Mouse (Mus musculus) CH12.LX (cell line): ENCODE results near the gene Ddx59. TPM values are rescaled to one million over a fixed set of nuclear protein-coding genes. Genes with fewer than 3 reads are reported as not detected.

Experiments used
- DNase-seq: peaks from one replicate; pipeline ENCODE4 v3.0.0-alpha.2; 2013; ENCODE audit errors: extremely low read depth
- H3K27ac ChIP-seq: 2 replicates; pipeline ENCODE4 v1.5.1; 2012; ENCODE audit warnings: low read depth, mild to moderate bottlenecking, control low read depth, moderate library complexity; ENCODE audit not compliant: insufficient read depth
- H3K27me3 ChIP-seq: replicated peaks from 2 replicates; pipeline ENCODE3; 2012; ENCODE audit warnings: inconsistent platforms
- H3K36me3 ChIP-seq, 2 experiments: replicated peaks in 1 of 2; 2 replicates each; pipeline versions ENCODE3 to v1.6.1; 2012; ENCODE audit warnings: inconsistent platforms in 1 of 2, low read length in 1 of 2, mild to moderate bottlenecking in 1 of 2, mixed read lengths in 1 of 2, moderate library complexity in 1 of 2; ENCODE audit not compliant: control insufficient read depth in 1 of 2, insufficient read depth in 1 of 2
- H3K4me1 ChIP-seq, 2 experiments: 2 replicates each; pipeline ENCODE4 v1.6.1; 2012; ENCODE audit warnings: inconsistent platforms in 1 of 2, moderate library complexity in 1 of 2; ENCODE audit not compliant: insufficient read depth in 2 of 2, control insufficient read depth in 1 of 2
- H3K4me2 ChIP-seq: 2 replicates; pipeline ENCODE4 v1.6.1; 2012; ENCODE audit warnings: low read depth, mild to moderate bottlenecking, control low read depth; ENCODE audit not compliant: poor library complexity, insufficient read depth, severe bottlenecking
- H3K4me3 ChIP-seq, 3 experiments: fragments of 150-350 bp in 1 of 3; sonication (generic) in 1 of 3; replicated peaks in 1 of 3; 2 replicates each; pipeline versions ENCODE3 to v1.5.1; 2011 to 2012; ENCODE audit warnings: low read depth in 2 of 3, low read length in 2 of 3, mild to moderate bottlenecking in 2 of 3, moderate library complexity in 2 of 3, control low read depth in 1 of 3, improper control_type of control experiment in 1 of 3, inconsistent platforms in 1 of 3, mixed read lengths in 1 of 3; ENCODE audit not compliant: poor library complexity in 1 of 3
- H3K79me2 ChIP-seq: replicated peaks from 2 replicates; pipeline ENCODE4 v1.6.1; 2012; ENCODE audit warnings: mild to moderate bottlenecking, moderate library complexity; ENCODE audit not compliant: control insufficient read depth, poor library complexity, insufficient read depth, severe bottlenecking; ENCODE audit errors: extremely low read depth
- H3K9ac ChIP-seq: 2 replicates; pipeline ENCODE4 v1.6.1; 2012; ENCODE audit warnings: low read depth, mild to moderate bottlenecking, control low read depth, moderate library complexity; ENCODE audit not compliant: insufficient read depth
- H3K9me3 ChIP-seq: replicated peaks from 2 replicates; pipeline ENCODE3; 2012; ENCODE audit warnings: low read length, inconsistent platforms, mixed read lengths
- CHD1 ChIP-seq: IDR thresholded peaks from 2 replicates; pipeline ENCODE4 v1.6.1; 2012; ENCODE audit warnings: low read depth, low read length, improper control_type of control experiment, inconsistent platforms
- CHD2 ChIP-seq: IDR thresholded peaks from 2 replicates; pipeline ENCODE4 v1.6.1; 2011; ENCODE audit warnings: low read length, improper control_type of control experiment
- CTCF ChIP-seq, 2 experiments: IDR thresholded peaks in 1 of 2; conservative IDR thresholded peaks in 1 of 2; 2 replicates each; pipeline ENCODE4 v1.5.1; 2011 to 2012; ENCODE audit warnings: low read depth in 2 of 2, low read length in 2 of 2, improper control_type of control experiment in 1 of 2, inconsistent platforms in 1 of 2, mild to moderate bottlenecking in 1 of 2, moderate library complexity in 1 of 2
- E2F4 ChIP-seq: IDR thresholded peaks from 2 replicates; pipeline ENCODE4 v1.6.1; 2011; ENCODE audit warnings: low read depth, low read length, improper control_type of control experiment; ENCODE audit not compliant: insufficient replicate concordance
- ELF1 ChIP-seq: IDR thresholded peaks from 2 replicates; pipeline ENCODE4 v1.6.1; 2014; ENCODE audit warnings: low read depth, mild to moderate bottlenecking, inconsistent platforms, low read length, improper control_type of control experiment
- GABPA ChIP-seq: IDR thresholded peaks from 2 replicates; pipeline ENCODE4 v1.6.1; 2012; ENCODE audit warnings: low read depth, low read length, improper control_type of control experiment, inconsistent platforms; ENCODE audit not compliant: insufficient replicate concordance
- JUND ChIP-seq: conservative IDR thresholded peaks from 2 replicates; pipeline ENCODE4 v1.6.1; 2011; ENCODE audit warnings: low read depth, low read length, improper control_type of control experiment
- KAT2A ChIP-seq: IDR thresholded peaks from 2 replicates; pipeline ENCODE4 v1.6.1; 2012; ENCODE audit warnings: low read length, improper control_type of control experiment, inconsistent platforms; ENCODE audit not compliant: insufficient replicate concordance
- MEF2A ChIP-seq: IDR thresholded peaks from 2 replicates; pipeline ENCODE4 v1.6.1; 2014; ENCODE audit warnings: low read depth, mild to moderate bottlenecking, inconsistent platforms, low read length, improper control_type of control experiment, borderline replicate concordance
- NELFE ChIP-seq: IDR thresholded peaks from 2 replicates; pipeline ENCODE4 v1.6.1; 2011; ENCODE audit warnings: low read depth, low read length, improper control_type of control experiment
- NRF1 ChIP-seq: IDR thresholded peaks from 2 replicates; pipeline ENCODE4 v1.6.1; 2014; ENCODE audit warnings: low read depth, mild to moderate bottlenecking, inconsistent platforms, low read length, improper control_type of control experiment, moderate library complexity
- PAX5 ChIP-seq: IDR thresholded peaks from 2 replicates; pipeline ENCODE4 v1.6.1; 2012; ENCODE audit warnings: low read length, inconsistent platforms, mixed read lengths
- POLR2AphosphoS2 ChIP-seq: IDR thresholded peaks from 2 replicates; pipeline ENCODE4 v1.6.1; 2011; ENCODE audit warnings: low read depth, low read length, improper control_type of control experiment
- RAD21 ChIP-seq: IDR thresholded peaks from 2 replicates; pipeline ENCODE4 v1.6.1; 2011; ENCODE audit warnings: low read depth, mild to moderate bottlenecking, low read length, improper control_type of control experiment, moderate library complexity
- SIN3A ChIP-seq: IDR thresholded peaks from 2 replicates; pipeline ENCODE4 v1.6.1; 2012; ENCODE audit warnings: low read length, improper control_type of control experiment, inconsistent platforms
- SMC3 ChIP-seq: IDR thresholded peaks from 2 replicates; pipeline ENCODE4 v1.6.1; 2011; ENCODE audit warnings: low read depth, low read length, improper control_type of control experiment
- TBP ChIP-seq: conservative IDR thresholded peaks from 2 replicates; pipeline ENCODE4 v1.6.1; 2011; ENCODE audit warnings: low read depth, low read length, improper control_type of control experiment
- TCF12 ChIP-seq: IDR thresholded peaks from 2 replicates; pipeline ENCODE4 v1.6.1; 2014; ENCODE audit warnings: low read depth, mild to moderate bottlenecking, inconsistent platforms, low read length, improper control_type of control experiment
- USF1 ChIP-seq: IDR thresholded peaks from 2 replicates; pipeline ENCODE4 v1.6.1; 2014; ENCODE audit warnings: low read depth, mild to moderate bottlenecking, inconsistent platforms, low read length, improper control_type of control experiment
- USF2 ChIP-seq: conservative IDR thresholded peaks from 2 replicates; pipeline ENCODE4 v1.6.1; 2011; ENCODE audit warnings: low read depth, low read length, improper control_type of control experiment
- ZC3H11A ChIP-seq: IDR thresholded peaks from 2 replicates; pipeline ENCODE4 v1.6.1; 2012; ENCODE audit warnings: low read depth, mild to moderate bottlenecking, inconsistent platforms, low read length, improper control_type of control experiment
- dilution Hi-C: fragments of 300-500 bp; cut with MboI; formaldehyde crosslinking; loops from 2 replicates; pipeline ENCODE4 v1.14.3; 2020; ENCODE audit warnings: low sequenced_read_pairs; ENCODE audit not compliant: extremely low pct_unique_long_range_greater_than_20kb, extremely low pct_ligation_motif_present
- in situ Hi-C: fragments of 300-500 bp; cut with MboI; formaldehyde crosslinking; loops from 3 replicates; pipeline ENCODE4 v1.14.3; 2019; ENCODE audit warnings: low sequenced_read_pairs, low pct_ligation_motif_present, low pct_unique_long_range_greater_than_20kb, mixed read lengths
- polyA plus RNA-seq: library from polyadenylated mRNA; unstranded; fragments of >175 nt; gene quantifications from 2 replicates; pipeline ENCODE4 v1.2.1, GENCODE M21; 2012; ENCODE audit warnings: low read depth; ENCODE audit not compliant: insufficient read length
- total RNA-seq, 2 experiments: library from RNA; depleted of rRNA; stranded (reverse); fragments of 300-350 nt in 1 of 2; fragments of >200 nt in 1 of 2; gene quantifications; 2 replicates each; pipeline ENCODE4 v1.2.3; 2012 to 2014

Gene Ddx59
- total and polyA plus RNA-seq, 3 experiments = 6.9 to 10.9 (median 9.0) TPM

DNA sequence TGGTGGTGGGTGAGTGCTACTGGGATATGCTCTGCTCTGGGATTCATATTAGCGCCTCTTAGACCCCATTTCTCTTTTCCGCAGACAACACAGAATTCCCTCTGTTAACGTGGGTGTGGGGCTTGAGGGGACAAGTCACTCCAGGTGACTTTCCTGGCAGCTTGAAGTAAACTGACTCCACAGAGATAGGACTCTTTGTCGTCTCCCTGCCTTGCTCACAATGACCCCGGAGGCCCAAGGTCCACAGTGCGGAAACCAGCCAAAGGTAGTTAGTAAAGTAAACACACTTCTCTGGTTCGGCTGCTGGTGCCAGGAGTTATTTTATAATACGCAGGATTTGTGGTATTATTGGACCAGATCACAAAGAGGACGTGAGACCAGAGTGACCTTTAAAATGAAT lies 27.7 kb downstream of the Ddx59 start:
- TF ChIP-seq E2F4 (no peak), MEF2A (no peak), GABPA (no peak), ELF1 (no peak), USF1 (no peak), TBP (no peak), SIN3A (no peak), ZC3H11A (no peak), NRF1 (no peak), USF2 (no peak), CHD1 (no peak), JUND (no peak), CTCF (conservative IDR thresholded peaks at IDR 0.05 in 1 of 2, IDR thresholded peaks at IDR 0.05 in 1 of 2; ENCODE audit: low read depth in 2 of 2, low read length in 2 of 2) (no peak), TCF12 (no peak), POLR2AphosphoS2 (no peak)
- H3K4me2 ChIP-seq = no peak overlapping the region
- peaks cover 6 to 8% of the 10 kb centered on the region in 2 experiments for H3K4me1 ChIP-seq
- H3K9ac ChIP-seq = no peak overlapping the region
- no peak overlapping the region for H3K27ac ChIP-seq
- no peaks in the 10 kb centered on the region for H3K27me3 ChIP-seq
- H3K79me2 ChIP-seq = no peaks in the 10 kb centered on the region
- DNase-seq = no peak
- dilution Hi-C loops = no loop called here
- no peaks in the 10 kb centered on the region for H3K9me3 ChIP-seq
- H3K4me3 ChIP-seq = no peak overlapping the region
- H3K36me3 ChIP-seq = peaks cover 0 to 7% of the 10 kb centered on the region in 2 experiments
- in situ Hi-C loops = no loop called here

DNA sequence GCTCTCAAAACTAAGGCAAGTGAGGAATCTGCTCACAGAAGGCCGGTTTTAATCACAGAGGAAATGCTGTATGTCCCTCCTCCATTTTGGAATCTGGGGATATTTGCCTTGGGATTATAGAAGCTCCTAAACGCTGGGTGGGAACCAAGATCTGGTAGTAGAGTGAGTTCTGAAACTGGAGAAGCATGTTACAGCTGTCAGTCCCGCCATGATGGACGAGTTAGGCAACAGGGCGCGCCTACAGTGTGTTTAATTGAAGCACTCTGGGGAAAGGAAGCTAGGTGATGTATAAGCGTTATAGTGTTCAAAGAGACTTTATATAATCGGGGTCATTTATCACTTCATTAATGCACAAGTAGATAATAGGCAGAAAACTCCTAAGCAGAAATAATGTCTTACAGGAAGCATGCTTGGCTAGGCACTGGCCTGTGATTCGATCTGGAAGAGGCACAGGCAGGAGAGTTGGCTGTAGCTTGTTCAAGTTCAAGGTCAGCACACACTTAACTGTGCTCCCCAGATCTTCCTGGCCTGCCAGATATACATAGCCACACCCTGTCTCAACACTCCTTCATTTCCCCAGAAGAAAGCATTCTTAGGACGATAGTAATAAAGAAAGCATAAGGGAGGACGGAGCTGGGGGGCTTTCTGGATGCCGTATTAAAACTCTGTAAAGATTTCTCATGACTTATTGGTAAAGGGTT lies 29.6 kb downstream of the Ddx59 start:
- in situ Hi-C loops = no loop called here
- no peaks in the 10 kb centered on the region for H3K27me3 ChIP-seq
- H3K36me3 ChIP-seq = peaks cover 0 to 4% of the 10 kb centered on the region in 2 experiments
- H3K79me2 ChIP-seq = no peaks in the 10 kb centered on the region
- H3K27ac ChIP-seq = no peak overlapping the region
- TF ChIP-seq NELFE (no peak), TCF12 (no peak), E2F4 (no peak), USF2 (no peak), USF1 (no peak), CHD1 (no peak), PAX5 (no peak), SMC3 (no peak), CHD2 (no peak), RAD21 (no peak), KAT2A (no peak)
- TF ChIP-seq, all 38 proteins: peak for 0
- Histone ChIP-seq H3K9me3 (no peaks in the 10 kb centered on the region), H3K4me1 (peaks cover 6 to 11% of the 10 kb centered on the region in 2 experiments), H3K4me2 (peak overlapping the region; percentile 44; the same call in 1 of the 2 replicates), H3K9ac (no peak overlapping the region; the same call in 1 of the 2 replicates), H3K4me3 (no peak overlapping the region)
- dilution Hi-C loops = no loop called here
- DNase-seq = no peak
